1 mouse cellular context compared by ENCODE assay signal in the genomic region with DNA sequence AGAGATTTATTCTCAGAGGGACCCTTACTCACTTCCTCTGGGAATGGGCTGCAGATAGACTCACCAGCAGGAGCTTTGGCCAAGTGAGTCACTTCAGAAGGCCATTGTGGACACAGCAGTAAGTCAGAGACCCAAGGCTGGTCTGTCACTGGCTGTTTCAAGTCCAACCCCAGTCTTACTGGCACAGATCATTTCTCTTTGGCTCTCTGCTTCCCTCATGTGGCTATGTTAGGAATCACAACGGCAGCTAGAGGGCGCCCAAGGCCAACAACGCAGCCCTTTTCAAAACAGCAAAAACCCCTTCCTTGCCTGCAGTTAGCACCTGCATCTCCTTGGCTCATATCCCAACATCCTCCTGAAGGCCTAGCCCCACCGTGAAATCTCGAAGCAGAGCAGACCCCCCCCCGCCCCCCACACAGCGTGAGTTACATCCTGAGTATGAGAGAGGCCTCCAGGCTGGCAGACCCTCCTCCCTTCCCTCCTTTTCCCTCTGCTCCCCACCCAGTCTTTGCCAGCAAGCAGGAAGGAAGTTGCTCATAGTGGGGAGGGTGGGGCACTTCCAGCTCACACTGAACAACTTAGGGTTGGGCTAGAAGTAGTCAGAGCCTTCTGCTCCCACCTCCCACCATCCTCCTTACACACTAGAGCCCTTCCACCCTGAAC.
TF ChIP-seq lines count a peak whose summit lies in the region.

No protein-coding gene starts in this region.

TF ChIP-seq in CH12.LX, 34 proteins besides CTCF, POLR2A, EP300 and RAD21:
- TF ChIP-seq MYC (IDR thresholded peaks at IDR 0.05; ENCODE audit: low read depth, low read length) (0 out of 2 replicates have a peak, but pooled peaks have one; percentile 20), NRF1 (IDR thresholded peaks at IDR 0.05; ENCODE audit: low read depth, low read length) (no peak), ZMIZ1 (IDR thresholded peaks at IDR 0.05; ENCODE audit: low read depth, low read length) (no peak), SIN3A (IDR thresholded peaks at IDR 0.05; ENCODE audit: low read length) (peak; percentile 59; the same call in 1 of the 2 replicates), TCF12 (IDR thresholded peaks at IDR 0.05; ENCODE audit: low read depth, low read length) (peak; percentile 42; the same call in 1 of the 2 replicates), MAFK (IDR thresholded peaks at IDR 0.05; ENCODE audit: insufficient replicate concordance, low read length) (no peak), UBTF (IDR thresholded peaks at IDR 0.05; ENCODE audit: low read depth, low read length) (no peak), IRF4 (IDR thresholded peaks at IDR 0.05; ENCODE audit: low read depth, low read length) (peak; percentile 49; the same call in 1 of the 2 replicates), PAX5 (IDR thresholded peaks at IDR 0.05; ENCODE audit: low read length) (no peak), ELF1 (IDR thresholded peaks at IDR 0.05; ENCODE audit: low read depth, low read length) (peak; percentile 46; the same call in 1 of the 2 replicates), SMC3 (IDR thresholded peaks at IDR 0.05; ENCODE audit: low read depth, low read length) (peak; percentile 94), JUN (IDR thresholded peaks at IDR 0.05; ENCODE audit: insufficient read depth, low read depth, low read length) (no peak), MXI1 (IDR thresholded peaks at IDR 0.05; ENCODE audit: low read depth, low read length) (peak; percentile 46; the same call in 1 of the 2 replicates), USF2 (conservative IDR thresholded peaks at IDR 0.05; ENCODE audit: low read depth, low read length) (no peak), ZC3H11A (IDR thresholded peaks at IDR 0.05; ENCODE audit: low read depth, low read length) (peak; percentile 75), HCFC1 (IDR thresholded peaks at IDR 0.05; ENCODE audit: low read depth, low read length) (peak; percentile 21; the same call in 1 of the 2 replicates), NELFE (IDR thresholded peaks at IDR 0.05; ENCODE audit: low read depth, low read length) (peak; percentile 88; the same call in 1 of the 2 replicates), KAT2A (IDR thresholded peaks at IDR 0.05; ENCODE audit: insufficient replicate concordance, low read length) (no peak), RCOR1 (conservative IDR thresholded peaks at IDR 0.05; ENCODE audit: low read depth, low read length) (no peak), MEF2A (IDR thresholded peaks at IDR 0.05; ENCODE audit: borderline replicate concordance, low read depth, low read length) (peak; percentile 49; the same call in 1 of the 2 replicates), MAZ (IDR thresholded peaks at IDR 0.05; ENCODE audit: low read depth, low read length) (peak; percentile 49; the same call in 1 of the 2 replicates), MAX (IDR thresholded peaks at IDR 0.05; ENCODE audit: low read length) (no peak), CHD1 (IDR thresholded peaks at IDR 0.05; ENCODE audit: low read depth, low read length) (no peak), POLR2AphosphoS2 (IDR thresholded peaks at IDR 0.05; ENCODE audit: low read depth, low read length) (no peak), GABPA (IDR thresholded peaks at IDR 0.05; ENCODE audit: insufficient replicate concordance, low read depth, low read length) (no peak)
